Mouse (Mus musculus): ENCODE data around the gene Ptgdr.
"Not testable (repeated sequence)": the region's sequence is repeated elsewhere in the genome, so short reads cannot be mapped to it uniquely, and the experiment has no call there.

The Ptgdr gene

GRCm38 (mm10) chr14:44858868-44859613 is at the start of gene Ptgdr:
Gene Ptgdr (minus strand): TSS chr14:44859375.
- peak; percentile 36 for DNase-seq

- no peak for DNase-seq
These were observed 48.6 kb upstream of the Ptgdr start for GRCm38 (mm10) chr14:44907774-44908173.

- no peak for DNase-seq
These were observed 45.0 kb upstream of the Ptgdr start for GRCm38 (mm10) chr14:44904199-44904598.

- not testable (repeated sequence) for DNase-seq
These were observed 42.6 kb upstream of the Ptgdr start for GRCm38 (mm10) chr14:44901735-44902134.

GRCm38 (mm10) chr14:44891387-44892132 is 32.4 kb upstream of the Ptgdr start:
- DNase-seq, result no peak

GRCm38 (mm10) chr14:44869686-44870085 is 10.5 kb upstream of the Ptgdr start:
- no peak for DNase-seq

GRCm38 (mm10) chr14:44865661-44866060 is 6.5 kb upstream of the Ptgdr start:
- no peak for DNase-seq

DNA sequence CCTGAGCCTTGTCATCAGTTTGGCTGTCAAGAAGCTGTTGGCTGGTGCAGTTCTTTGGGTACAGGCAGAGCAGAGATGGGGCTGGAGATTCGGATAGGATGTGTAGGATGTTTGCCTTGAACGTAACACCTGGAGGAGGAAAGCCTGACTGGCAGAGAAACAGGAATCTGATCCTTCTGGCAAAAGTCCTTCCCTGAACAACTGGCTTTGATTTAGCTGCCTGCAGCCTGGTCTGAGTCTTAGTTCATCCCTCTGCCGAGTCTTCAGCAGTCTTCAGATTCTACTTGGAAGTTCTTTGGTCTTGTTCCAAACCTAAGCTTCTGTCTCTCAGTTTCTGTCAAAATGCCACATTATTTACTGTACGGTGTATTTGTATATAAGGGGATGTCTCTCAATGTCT is 3.9 kb upstream of the Ptgdr start:
- DNase-seq, result peak; percentile 7

DNA sequence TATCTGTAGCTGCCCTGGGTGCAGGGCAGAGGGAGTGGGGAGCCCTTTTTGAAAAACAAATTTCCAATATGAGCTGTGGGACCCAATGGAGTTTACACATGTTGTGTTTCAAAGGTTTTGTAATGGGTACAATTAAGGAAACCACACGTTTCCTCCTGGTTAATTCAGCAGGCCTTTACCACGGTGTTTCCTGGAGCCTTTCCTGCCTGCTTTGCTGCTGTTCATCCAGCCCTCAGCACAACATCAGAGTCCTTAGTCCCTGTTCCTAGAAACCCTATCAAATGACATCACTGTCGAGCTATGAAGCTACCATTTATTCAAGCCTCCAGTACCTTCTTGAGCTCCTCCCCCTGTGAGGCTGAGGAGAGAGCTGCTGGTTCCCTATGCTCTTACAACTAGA is 2.0 kb upstream of the Ptgdr start:
- no peak for DNase-seq

- no peak for DNase-seq
These were observed 803 bp downstream of the Ptgdr start for GRCm38 (mm10) chr14:44858372-44858771.

DNA sequence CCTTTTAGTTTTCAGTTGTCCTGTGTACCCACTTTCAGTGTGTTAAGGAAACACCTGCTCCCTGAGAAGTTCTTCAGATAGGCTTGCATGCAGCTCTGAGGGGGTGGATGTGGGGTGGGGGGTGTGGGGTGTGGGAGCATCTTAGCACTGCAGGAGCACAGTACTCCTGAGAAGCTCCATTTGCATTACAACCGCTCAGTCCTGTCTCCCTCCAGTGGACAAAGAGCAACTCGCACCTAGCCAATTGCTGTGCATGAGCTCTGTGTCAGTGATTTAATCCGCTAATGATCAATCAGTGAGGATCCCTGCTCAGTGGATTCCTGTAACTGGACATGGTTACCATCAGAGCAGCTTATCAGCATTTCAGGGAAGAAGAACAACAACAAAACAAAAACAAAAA is 8.5 kb downstream of the Ptgdr start:
- peak; percentile 28 for DNase-seq

DNA sequence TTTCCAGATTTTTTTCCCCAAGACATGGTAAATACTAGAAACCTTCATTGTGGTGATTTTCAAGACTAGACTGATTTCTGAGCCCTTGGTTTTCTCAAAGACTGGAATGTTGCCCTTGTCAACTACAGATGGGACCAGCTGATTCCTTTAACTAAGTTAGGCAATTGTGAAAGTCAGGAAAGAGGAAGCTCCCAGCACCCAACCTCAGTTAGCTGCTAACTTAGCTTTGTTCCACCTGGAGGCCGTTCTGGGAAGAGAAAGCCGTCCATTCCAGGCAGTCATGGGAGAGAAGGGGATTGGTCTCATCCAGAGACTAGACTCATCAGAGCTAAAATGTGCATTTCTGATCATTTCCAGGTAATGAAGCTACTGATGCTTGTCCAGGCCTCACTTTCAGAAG is 11.4 kb downstream of the Ptgdr start:
- no peak for DNase-seq

- DNase-seq, result no peak
These were observed 12.5 kb downstream of the Ptgdr start for GRCm38 (mm10) chr14:44846558-44847263.

DNA sequence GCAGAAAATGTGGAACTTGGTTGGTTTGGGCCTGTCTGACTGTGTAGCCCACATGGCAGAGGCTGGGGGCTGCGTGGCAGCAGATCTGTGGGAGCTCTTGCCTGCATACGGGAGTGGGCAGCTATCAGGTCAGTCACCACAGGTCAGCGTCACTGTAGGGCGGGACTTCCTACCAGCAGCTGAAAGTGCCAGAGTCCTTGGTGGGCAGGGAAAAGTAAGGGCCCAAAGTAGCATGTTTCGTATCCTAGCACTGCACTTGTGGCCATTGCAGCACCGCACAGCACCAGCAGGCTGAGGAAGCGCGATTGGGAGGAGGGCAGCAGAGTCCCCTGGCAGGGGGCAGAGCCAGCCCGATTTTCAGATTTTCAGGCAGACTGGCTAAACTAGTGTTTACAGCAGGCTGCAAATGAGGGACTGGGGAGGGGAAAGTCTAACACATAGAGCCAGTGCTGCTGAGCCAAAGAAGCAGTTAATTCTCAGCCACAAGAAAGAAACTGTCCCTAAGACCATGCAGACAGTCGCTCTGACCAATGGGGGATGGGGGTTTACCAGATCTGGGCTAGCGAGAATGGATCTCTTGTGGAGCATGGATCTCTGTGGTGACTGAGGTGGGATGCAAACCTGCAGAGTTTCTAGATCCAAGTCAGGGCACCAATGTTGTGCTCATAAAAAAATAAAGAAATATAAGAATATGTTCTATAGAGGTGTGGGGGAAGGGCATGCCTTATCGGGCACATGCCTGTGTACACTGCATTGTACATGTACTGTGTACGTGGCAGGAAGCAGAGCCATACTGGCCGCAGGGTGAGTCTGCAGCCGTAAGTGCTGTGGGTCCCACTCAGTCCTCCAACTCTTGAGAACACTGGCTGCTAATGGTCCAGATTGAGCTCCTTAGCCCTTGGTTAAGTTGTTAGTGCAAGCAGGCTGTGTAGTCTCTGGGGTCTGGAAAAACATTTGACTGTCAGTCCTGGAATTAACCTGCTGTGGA is 15.1 kb downstream of the Ptgdr start:
- DNase-seq, result peak; percentile 33

DNA sequence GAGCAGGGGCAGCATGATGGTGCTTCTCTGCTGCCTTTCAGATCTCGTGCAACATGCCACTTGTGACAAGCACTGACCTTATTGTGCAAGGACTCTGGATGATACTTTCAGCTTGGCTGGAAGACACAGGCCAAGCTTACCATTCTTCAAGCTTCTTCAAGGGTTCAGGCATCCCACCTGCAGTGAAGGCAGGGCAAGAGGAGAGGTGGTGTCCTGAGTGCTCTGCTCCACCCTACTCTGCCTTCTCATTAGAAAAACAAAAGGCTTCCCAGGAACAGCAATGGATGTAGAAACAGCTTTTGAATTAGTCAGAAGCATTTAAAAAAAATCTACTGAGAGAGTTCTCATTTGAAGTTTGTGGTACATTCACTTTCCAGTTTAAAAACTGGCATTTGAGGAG is 20.5 kb downstream of the Ptgdr start:
- DNase-seq, result no peak

GRCm38 (mm10) chr14:44835132-44835531 is 24.0 kb downstream of the Ptgdr start:
- no peak for DNase-seq

GRCm38 (mm10) chr14:44834134-44834533 is 25.0 kb downstream of the Ptgdr start:
- DNase-seq, result not testable (repeated sequence)

DNA sequence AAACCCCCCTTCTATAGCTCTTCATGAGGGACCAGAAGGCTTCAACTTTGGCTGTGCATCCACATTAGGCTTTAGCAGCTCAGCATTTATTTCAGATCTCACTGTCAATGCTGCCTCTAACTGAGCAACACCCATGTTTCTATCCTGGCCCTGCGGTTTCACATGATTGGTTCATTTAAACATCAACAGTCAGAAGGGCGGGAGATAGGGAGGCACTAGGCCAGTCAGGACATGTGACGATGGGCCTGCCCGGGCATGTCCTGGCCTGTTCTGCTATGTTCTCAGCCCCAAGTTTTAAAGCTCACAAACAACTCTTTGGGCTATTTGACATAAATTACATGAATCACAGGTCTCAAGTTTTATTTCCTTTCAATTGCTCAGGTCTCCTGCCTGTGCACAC is 26.1 kb downstream of the Ptgdr start:
- not testable (repeated sequence) for DNase-seq

GRCm38 (mm10) chr14:44827736-44828135 is 31.4 kb downstream of the Ptgdr start:
- no peak for DNase-seq

- DNase-seq, result no peak
These were observed 37.8 kb downstream of the Ptgdr start for GRCm38 (mm10) chr14:44821177-44822057.

DNA sequence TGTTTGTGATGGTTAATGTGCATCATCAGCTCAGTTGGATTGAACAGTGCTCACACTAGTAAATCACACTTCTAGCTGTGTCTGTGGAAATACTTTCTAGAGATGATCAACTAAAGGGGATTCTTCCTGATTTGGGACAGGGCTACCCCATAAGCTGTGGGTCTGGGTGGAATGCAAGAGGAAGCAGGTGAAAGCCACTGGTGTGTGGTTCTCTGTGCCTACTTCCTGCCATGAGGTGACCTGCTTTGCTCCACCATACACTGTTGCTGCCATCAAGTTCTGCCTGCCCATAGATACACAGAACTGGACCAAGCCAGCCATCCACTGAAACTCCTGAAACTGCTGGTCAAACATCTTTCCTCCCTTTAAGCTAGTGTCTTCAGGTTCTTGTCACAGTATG is 46.0 kb downstream of the Ptgdr start:
- not testable (repeated sequence) for DNase-seq

Data from embryo, embryonic 11 days (tissue).